Mouse (Mus musculus): ENCODE data around the gene Utrn. TPM values are rescaled to one million over a fixed set of nuclear protein-coding genes. Genes with fewer than 3 reads are reported as not detected.

Utrn gene
- total and polyA plus RNA-seq, 2 experiments from 2014 or later = 24.6 to 25.0 TPM

GRCm38 (mm10) chr10:12488518-12488917 lies 380.6 kb downstream of the Utrn start:
- H3K9ac ChIP-seq (replicated peaks; ENCODE audit: low read length) = no peak overlapping the region
- H3K36me3 ChIP-seq (ENCODE audit: insufficient read depth, low read length) = no peaks in the 10 kb centered on the region
- H3K27ac ChIP-seq = no peak overlapping the region
- TF ChIP-seq CTCF (IDR thresholded peaks at IDR 0.05; ENCODE audit: low read depth) = no peak
- H3K27me3 ChIP-seq (ENCODE audit: insufficient read depth, low read length) = no peaks in the 10 kb centered on the region
- DNase-seq (ENCODE audit: low spot score) = no peak
- H3K4me2 ChIP-seq (ENCODE audit: low read depth, low read length) = no peak overlapping the region
- H3K9me3 ChIP-seq (ENCODE audit: low read length) = no peaks in the 10 kb centered on the region
- no peak for ATAC-seq
- H3K4me1 ChIP-seq (ENCODE audit: insufficient read depth, low read length) = no peaks in the 10 kb centered on the region
- H3K4me3 ChIP-seq (ENCODE audit: low read length) = no peak overlapping the region
- 72% methylated on average over 3 of the region's 3 CpGs for WGBS

- no peak overlapping the region for H3K4me2 ChIP-seq (ENCODE audit: low read depth, low read length)
Measured at GRCm38 (mm10) chr10:12488117-12488516, 381.0 kb downstream of the Utrn start.

GRCm38 (mm10) chr10:12483494-12483893 lies 385.7 kb downstream of the Utrn start:
- Histone ChIP-seq H3K4me3 (ENCODE audit: low read length) (no peak overlapping the region), H3K36me3 (ENCODE audit: insufficient read depth, low read length) (no peaks in the 10 kb centered on the region), H3K27me3 (ENCODE audit: insufficient read depth, low read length) (no peaks in the 10 kb centered on the region), H3K9ac (replicated peaks; ENCODE audit: low read length) (no peak overlapping the region), H3K4me2 (ENCODE audit: low read depth, low read length) (no peak overlapping the region), H3K27ac (no peak overlapping the region), H3K4me1 (ENCODE audit: insufficient read depth, low read length) (no peaks in the 10 kb centered on the region), H3K9me3 (ENCODE audit: low read length) (no peaks in the 10 kb centered on the region)
- DNase-seq (ENCODE audit: low spot score) (no peak), ATAC-seq (no peak)
- no peak for TF ChIP-seq CTCF (IDR thresholded peaks at IDR 0.05; ENCODE audit: low read depth)
- 60% methylated on average over 1 of the region's 1 CpGs for WGBS

More at GRCm38 (mm10) chr10:12488117-12488516, 381.0 kb downstream of the Utrn start:
- no peaks in the 10 kb centered on the region for H3K27me3 ChIP-seq (ENCODE audit: insufficient read depth, low read length)
- no peak for DNase-seq (ENCODE audit: low spot score)
- H3K27ac ChIP-seq = no peak overlapping the region
- H3K4me1 ChIP-seq (ENCODE audit: insufficient read depth, low read length) = no peaks in the 10 kb centered on the region
- H3K9ac ChIP-seq (replicated peaks; ENCODE audit: low read length) = no peak overlapping the region
- ATAC-seq = no peak
- H3K4me3 ChIP-seq (ENCODE audit: low read length) = no peak overlapping the region
- no peaks in the 10 kb centered on the region for H3K9me3 ChIP-seq (ENCODE audit: low read length)
- WGBS = 87% methylated on average over 5 of the region's 5 CpGs
- no peaks in the 10 kb centered on the region for H3K36me3 ChIP-seq (ENCODE audit: insufficient read depth, low read length)
- no peak for TF ChIP-seq CTCF (IDR thresholded peaks at IDR 0.05; ENCODE audit: low read depth)

- no peaks in the 10 kb centered on the region for H3K9me3 ChIP-seq (ENCODE audit: low read length)
- H3K27me3 ChIP-seq (ENCODE audit: insufficient read depth, low read length) = no peaks in the 10 kb centered on the region
- H3K4me3 ChIP-seq (ENCODE audit: low read length) = no peak overlapping the region
- H3K27ac ChIP-seq = no peak overlapping the region
- 79% methylated on average over 3 of the region's 3 CpGs for WGBS
- no peak overlapping the region for H3K9ac ChIP-seq (replicated peaks; ENCODE audit: low read length)
- ATAC-seq (no peak), DNase-seq (ENCODE audit: low spot score) (no peak)
- H3K4me1 ChIP-seq (ENCODE audit: insufficient read depth, low read length) = no peaks in the 10 kb centered on the region
- no peaks in the 10 kb centered on the region for H3K36me3 ChIP-seq (ENCODE audit: insufficient read depth, low read length)
- no peak for TF ChIP-seq CTCF (IDR thresholded peaks at IDR 0.05; ENCODE audit: low read depth)
- no peak overlapping the region for H3K4me2 ChIP-seq (ENCODE audit: low read depth, low read length)
Measured at GRCm38 (mm10) chr10:12482975-12483374, 386.2 kb downstream of the Utrn start.

- H3K4me3 ChIP-seq (ENCODE audit: low read length) = no peak overlapping the region
- H3K9me3 ChIP-seq (ENCODE audit: low read length) = no peaks in the 10 kb centered on the region
- H3K4me2 ChIP-seq (ENCODE audit: low read depth, low read length) = no peak overlapping the region
- no peaks in the 10 kb centered on the region for H3K27me3 ChIP-seq (ENCODE audit: insufficient read depth, low read length)
- H3K27ac ChIP-seq = no peak overlapping the region
- H3K36me3 ChIP-seq (ENCODE audit: insufficient read depth, low read length) = no peaks in the 10 kb centered on the region
- no peak for TF ChIP-seq CTCF (IDR thresholded peaks at IDR 0.05; ENCODE audit: low read depth)
- DNase-seq (ENCODE audit: low spot score) = peak; percentile 28
- ATAC-seq = no peak
- H3K9ac ChIP-seq (replicated peaks; ENCODE audit: low read length) = no peak overlapping the region
- 71% methylated on average over 14 of the region's 14 CpGs for WGBS
- H3K4me1 ChIP-seq (ENCODE audit: insufficient read depth, low read length) = no peaks in the 10 kb centered on the region
Measured at GRCm38 (mm10) chr10:12474850-12475621, 394.1 kb downstream of the Utrn start.

- H3K27me3 ChIP-seq (ENCODE audit: insufficient read depth, low read length) = no peaks in the 10 kb centered on the region
- H3K36me3 ChIP-seq (ENCODE audit: insufficient read depth, low read length) = no peaks in the 10 kb centered on the region
- TF ChIP-seq CTCF (IDR thresholded peaks at IDR 0.05; ENCODE audit: low read depth) = no peak
- no peaks in the 10 kb centered on the region for H3K9me3 ChIP-seq (ENCODE audit: low read length)
- DNase-seq (ENCODE audit: low spot score) = no peak
- WGBS = 88% methylated on average over 5 of the region's 5 CpGs
- no peak overlapping the region for H3K27ac ChIP-seq
- ATAC-seq = no peak
- H3K4me3 ChIP-seq (ENCODE audit: low read length) = no peak overlapping the region
- no peak overlapping the region for H3K4me2 ChIP-seq (ENCODE audit: low read depth, low read length)
- H3K9ac ChIP-seq (replicated peaks; ENCODE audit: low read length) = no peak overlapping the region
- peaks cover 5% of the 10 kb centered on the region; the same call in 1 of the 2 replicates for H3K4me1 ChIP-seq (ENCODE audit: insufficient read depth, low read length)
Measured at GRCm38 (mm10) chr10:12469391-12470057, 399.6 kb downstream of the Utrn start.

GRCm38 (mm10) chr10:12467544-12467943 lies 401.6 kb downstream of the Utrn start:
- ATAC-seq = no peak
- TF ChIP-seq CTCF (IDR thresholded peaks at IDR 0.05; ENCODE audit: low read depth) = no peak
- H3K4me1 ChIP-seq (ENCODE audit: insufficient read depth, low read length) = peaks cover 5% of the 10 kb centered on the region; the same call in 1 of the 2 replicates
- H3K4me3 ChIP-seq (ENCODE audit: low read length) = no peak overlapping the region
- peak; percentile 43 for DNase-seq (ENCODE audit: low spot score)
- 24% methylated on average over 2 of the region's 2 CpGs for WGBS
- no peak overlapping the region for H3K9ac ChIP-seq (replicated peaks; ENCODE audit: low read length)
- no peaks in the 10 kb centered on the region for H3K27me3 ChIP-seq (ENCODE audit: insufficient read depth, low read length)
- H3K4me2 ChIP-seq (ENCODE audit: low read depth, low read length) = no peak overlapping the region
- H3K9me3 ChIP-seq (ENCODE audit: low read length) = no peaks in the 10 kb centered on the region
- no peak overlapping the region for H3K27ac ChIP-seq
- peaks cover 3% of the 10 kb centered on the region; the same call in 1 of the 2 replicates for H3K36me3 ChIP-seq (ENCODE audit: insufficient read depth, low read length)
